Mouse (Mus musculus): ENCODE results near the gene Plpp4. TPM values are rescaled to one million over a fixed set of nuclear protein-coding genes. Genes with fewer than 3 reads are reported as not detected.

Plpp4 gene
- polyA plus RNA-seq, 1 experiment, result not detected

- Histone ChIP-seq H3K79me2 (ENCODE audit: control insufficient read depth, insufficient read depth) (no peaks in the 10 kb centered on the region), H3K4me2 (ENCODE audit: low read depth) (no peak overlapping the region), H3K36me3 (ENCODE audit: control insufficient read depth, insufficient read depth) (no peaks in the 10 kb centered on the region), H3ac (ENCODE audit: control insufficient read depth, insufficient read length) (no peak overlapping the region), H3K27me3 (ENCODE audit: control insufficient read depth, insufficient read depth, insufficient read length) (no peaks in the 10 kb centered on the region), H3K4me3 (no peak overlapping the region)
- no peak for TF ChIP-seq MYOD1 (IDR thresholded peaks at IDR 0.05; ENCODE audit: control insufficient read depth in 1 of 3, insufficient read length in 2 of 3, low read depth in 2 of 3)
- TF ChIP-seq USF1 (IDR thresholded peaks at IDR 0.05; ENCODE audit: low read depth), result no peak
- no peak for TF ChIP-seq REST (IDR thresholded peaks at IDR 0.05; ENCODE audit: insufficient read depth, insufficient read length)
- TF ChIP-seq POLR2AphosphoS2 (IDR thresholded peaks at IDR 0.05; ENCODE audit: insufficient read length, low read depth), result no peak
- no peak for TF ChIP-seq SRF (IDR thresholded peaks at IDR 0.05; ENCODE audit: control insufficient read depth, insufficient read length, low read depth)
- TF ChIP-seq MYOG (IDR thresholded peaks at IDR 0.05; ENCODE audit: control insufficient read depth in 1 of 3, insufficient read depth in 1 of 3, insufficient read length in 2 of 3, low read depth in 2 of 3), result no peak
- TF ChIP-seq E2F4 (IDR thresholded peaks at IDR 0.05; ENCODE audit: insufficient read depth), result no peak
- no peak for TF ChIP-seq MAX (IDR thresholded peaks at IDR 0.05; ENCODE audit: low read depth)
- no peak for TF ChIP-seq TCF12 (IDR thresholded peaks at IDR 0.05; ENCODE audit: insufficient read depth, poor library complexity, severe bottlenecking)
- TF ChIP-seq CEBPB (IDR thresholded peaks at IDR 0.05; ENCODE audit: insufficient read depth, poor library complexity, severe bottlenecking), result no peak
- no peak for TF ChIP-seq POLR2A (IDR thresholded peaks at IDR 0.05; ENCODE audit: insufficient read length, low read depth)
These were observed 21.4 kb upstream of the Plpp4 start for GRCm38 (mm10) chr7:129235410-129235809.

DNA sequence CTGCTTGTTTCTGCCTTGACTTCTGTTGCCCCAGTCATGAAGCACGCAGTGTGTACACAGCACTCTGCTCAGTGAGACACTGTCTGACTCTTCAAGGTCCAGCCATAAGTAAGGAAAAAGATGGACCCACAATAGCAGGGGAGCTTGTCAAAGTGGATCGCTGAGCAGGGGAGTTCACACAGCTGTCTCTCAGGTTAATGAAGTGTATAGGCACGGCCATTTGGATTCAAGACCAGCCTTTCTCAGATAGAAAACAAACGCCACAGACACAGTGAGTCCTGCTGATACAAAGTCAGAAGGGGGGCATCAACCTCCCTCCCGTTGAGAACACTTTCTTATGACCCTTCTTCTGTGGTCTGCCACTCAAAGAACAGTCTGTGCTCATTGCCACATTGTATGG lies 20.8 kb upstream of the Plpp4 start:
- Histone ChIP-seq H3K4me2 (ENCODE audit: low read depth) (no peak overlapping the region), H3K36me3 (ENCODE audit: control insufficient read depth, insufficient read depth) (no peaks in the 10 kb centered on the region), H3K79me2 (ENCODE audit: control insufficient read depth, insufficient read depth) (no peaks in the 10 kb centered on the region), H3K27me3 (ENCODE audit: control insufficient read depth, insufficient read depth, insufficient read length) (no peaks in the 10 kb centered on the region), H3K4me3 (no peak overlapping the region), H3ac (ENCODE audit: control insufficient read depth, insufficient read length) (no peak overlapping the region)
- TF ChIP-seq CEBPB (IDR thresholded peaks at IDR 0.05; ENCODE audit: insufficient read depth, poor library complexity, severe bottlenecking), result no peak
- no peak for TF ChIP-seq SRF (IDR thresholded peaks at IDR 0.05; ENCODE audit: control insufficient read depth, insufficient read length, low read depth)
- TF ChIP-seq POLR2A (IDR thresholded peaks at IDR 0.05; ENCODE audit: insufficient read length, low read depth), result no peak

DNA sequence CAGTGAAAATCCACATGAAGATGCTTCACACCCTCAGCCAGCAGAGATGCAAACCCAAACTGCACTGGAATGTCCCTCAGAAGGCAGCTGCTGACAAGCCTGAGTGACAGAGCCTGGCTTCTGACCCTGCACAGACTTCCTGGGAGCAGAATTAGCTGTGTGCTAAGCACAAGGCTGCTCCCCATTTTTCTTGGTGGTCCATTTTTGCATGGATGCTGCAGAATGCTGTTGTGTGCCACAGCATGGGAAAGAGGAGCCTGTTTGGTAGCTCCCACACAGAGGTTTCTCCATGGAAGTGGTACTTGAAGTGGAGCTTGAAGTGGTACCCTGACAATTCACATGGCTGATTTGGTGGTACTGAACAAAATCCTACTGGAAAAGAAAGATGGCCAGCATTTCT lies 5.8 kb upstream of the Plpp4 start:
- H3K36me3 ChIP-seq (ENCODE audit: control insufficient read depth, insufficient read depth), result no peaks in the 10 kb centered on the region
- TF ChIP-seq POLR2AphosphoS2 (IDR thresholded peaks at IDR 0.05; ENCODE audit: insufficient read length, low read depth), result no peak
- no peak for TF ChIP-seq MYOG (IDR thresholded peaks at IDR 0.05; ENCODE audit: control insufficient read depth in 1 of 3, insufficient read depth in 1 of 3, insufficient read length in 2 of 3, low read depth in 2 of 3)
- TF ChIP-seq MAX (IDR thresholded peaks at IDR 0.05; ENCODE audit: low read depth), result no peak
- no peak for TF ChIP-seq CEBPB (IDR thresholded peaks at IDR 0.05; ENCODE audit: insufficient read depth, poor library complexity, severe bottlenecking)
- TF ChIP-seq SRF (IDR thresholded peaks at IDR 0.05; ENCODE audit: control insufficient read depth, insufficient read length, low read depth), result no peak
- no peak for TF ChIP-seq TCF3 (IDR thresholded peaks at IDR 0.05; ENCODE audit: insufficient read length, low read depth)
- TF ChIP-seq TCF12 (IDR thresholded peaks at IDR 0.05; ENCODE audit: insufficient read depth, poor library complexity, severe bottlenecking), result no peak
- no peak for TF ChIP-seq MYOD1 (IDR thresholded peaks at IDR 0.05; ENCODE audit: control insufficient read depth in 1 of 3, insufficient read length in 2 of 3, low read depth in 2 of 3)
- no peak for TF ChIP-seq REST (IDR thresholded peaks at IDR 0.05; ENCODE audit: insufficient read depth, insufficient read length)
- TF ChIP-seq POLR2A (IDR thresholded peaks at IDR 0.05; ENCODE audit: insufficient read length, low read depth), result no peak
- no peak for TF ChIP-seq USF1 (IDR thresholded peaks at IDR 0.05; ENCODE audit: low read depth)
- no peak for TF ChIP-seq E2F4 (IDR thresholded peaks at IDR 0.05; ENCODE audit: insufficient read depth)
- no peaks in the 10 kb centered on the region for H3K79me2 ChIP-seq (ENCODE audit: control insufficient read depth, insufficient read depth)
- H3ac ChIP-seq (ENCODE audit: control insufficient read depth, insufficient read length), result no peak overlapping the region
- H3K27me3 ChIP-seq (ENCODE audit: control insufficient read depth, insufficient read depth, insufficient read length), result no peaks in the 10 kb centered on the region
- no peak overlapping the region for H3K4me2 ChIP-seq (ENCODE audit: low read depth)
- no peak overlapping the region for H3K4me3 ChIP-seq

- H3K27me3 ChIP-seq (ENCODE audit: control insufficient read depth, insufficient read depth, insufficient read length), result no peaks in the 10 kb centered on the region
- no peak for TF ChIP-seq POLR2A (IDR thresholded peaks at IDR 0.05; ENCODE audit: insufficient read length, low read depth)
- TF ChIP-seq REST (IDR thresholded peaks at IDR 0.05; ENCODE audit: insufficient read depth, insufficient read length), result no peak
- no peak for TF ChIP-seq MYOG (IDR thresholded peaks at IDR 0.05; ENCODE audit: control insufficient read depth in 1 of 3, insufficient read depth in 1 of 3, insufficient read length in 2 of 3, low read depth in 2 of 3)
- no peak for TF ChIP-seq MYOD1 (IDR thresholded peaks at IDR 0.05; ENCODE audit: control insufficient read depth in 1 of 3, insufficient read length in 2 of 3, low read depth in 2 of 3)
- TF ChIP-seq MAX (IDR thresholded peaks at IDR 0.05; ENCODE audit: low read depth), result no peak
- TF ChIP-seq TCF12 (IDR thresholded peaks at IDR 0.05; ENCODE audit: insufficient read depth, poor library complexity, severe bottlenecking), result no peak
- TF ChIP-seq SRF (IDR thresholded peaks at IDR 0.05; ENCODE audit: control insufficient read depth, insufficient read length, low read depth), result no peak
- no peak for TF ChIP-seq POLR2AphosphoS2 (IDR thresholded peaks at IDR 0.05; ENCODE audit: insufficient read length, low read depth)
- no peak for TF ChIP-seq CEBPB (IDR thresholded peaks at IDR 0.05; ENCODE audit: insufficient read depth, poor library complexity, severe bottlenecking)
- no peak for TF ChIP-seq E2F4 (IDR thresholded peaks at IDR 0.05; ENCODE audit: insufficient read depth)
- no peak for TF ChIP-seq USF1 (IDR thresholded peaks at IDR 0.05; ENCODE audit: low read depth)
- no peak for TF ChIP-seq TCF3 (IDR thresholded peaks at IDR 0.05; ENCODE audit: insufficient read length, low read depth)
- no peak overlapping the region for H3K4me2 ChIP-seq (ENCODE audit: low read depth)
- no peak overlapping the region for H3K4me3 ChIP-seq
- H3K79me2 ChIP-seq (ENCODE audit: control insufficient read depth, insufficient read depth), result no peaks in the 10 kb centered on the region
- H3K36me3 ChIP-seq (ENCODE audit: control insufficient read depth, insufficient read depth), result no peaks in the 10 kb centered on the region
- H3ac ChIP-seq (ENCODE audit: control insufficient read depth, insufficient read length), result no peak overlapping the region
These were observed 3.4 kb upstream of the Plpp4 start for GRCm38 (mm10) chr7:129253406-129253805.

DNA sequence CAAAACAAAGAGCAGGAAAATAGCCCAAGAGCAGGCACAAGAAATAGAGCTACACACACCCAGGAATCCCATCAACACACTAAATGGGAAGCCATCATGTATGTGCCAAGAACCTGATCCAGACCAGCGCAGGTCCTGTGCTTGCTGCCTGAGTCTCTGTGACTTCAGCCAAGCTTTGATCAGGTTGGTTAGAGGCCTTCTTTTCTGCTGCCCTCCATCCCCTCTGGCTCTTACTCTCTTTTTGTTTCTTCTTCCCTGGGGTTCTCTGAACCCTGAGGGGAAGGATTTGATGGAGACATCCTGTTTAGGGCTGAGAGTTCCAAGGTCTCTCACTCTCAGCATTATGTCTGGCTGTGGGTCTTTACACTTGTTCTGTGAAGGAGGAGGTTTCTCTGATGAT lies 2.7 kb upstream of the Plpp4 start:
- no peak overlapping the region for H3ac ChIP-seq (ENCODE audit: control insufficient read depth, insufficient read length)
- no peak overlapping the region for H3K4me2 ChIP-seq (ENCODE audit: low read depth)
- TF ChIP-seq E2F4 (IDR thresholded peaks at IDR 0.05; ENCODE audit: insufficient read depth) (no peak), USF1 (IDR thresholded peaks at IDR 0.05; ENCODE audit: low read depth) (no peak), POLR2A (IDR thresholded peaks at IDR 0.05; ENCODE audit: insufficient read length, low read depth) (no peak), MYOD1 (IDR thresholded peaks at IDR 0.05; ENCODE audit: control insufficient read depth in 1 of 3, insufficient read length in 2 of 3, low read depth in 2 of 3) (no peak), MYOG (IDR thresholded peaks at IDR 0.05; ENCODE audit: control insufficient read depth in 1 of 3, insufficient read depth in 1 of 3, insufficient read length in 2 of 3, low read depth in 2 of 3) (no peak), REST (IDR thresholded peaks at IDR 0.05; ENCODE audit: insufficient read depth, insufficient read length) (no peak), POLR2AphosphoS2 (IDR thresholded peaks at IDR 0.05; ENCODE audit: insufficient read length, low read depth) (no peak), CEBPB (IDR thresholded peaks at IDR 0.05; ENCODE audit: insufficient read depth, poor library complexity, severe bottlenecking) (no peak), TCF3 (IDR thresholded peaks at IDR 0.05; ENCODE audit: insufficient read length, low read depth) (no peak), TCF12 (IDR thresholded peaks at IDR 0.05; ENCODE audit: insufficient read depth, poor library complexity, severe bottlenecking) (no peak), SRF (IDR thresholded peaks at IDR 0.05; ENCODE audit: control insufficient read depth, insufficient read length, low read depth) (no peak), MAX (IDR thresholded peaks at IDR 0.05; ENCODE audit: low read depth) (no peak)
- no peaks in the 10 kb centered on the region for H3K27me3 ChIP-seq (ENCODE audit: control insufficient read depth, insufficient read depth, insufficient read length)
- no peaks in the 10 kb centered on the region for H3K79me2 ChIP-seq (ENCODE audit: control insufficient read depth, insufficient read depth)
- H3K4me3 ChIP-seq, result no peak overlapping the region
- H3K36me3 ChIP-seq (ENCODE audit: control insufficient read depth, insufficient read depth), result no peaks in the 10 kb centered on the region

All from myocyte (in vitro differentiated cells).